Mouse (Mus musculus) megakaryocyte-erythroid progenitor cell, adult 5-6 weeks (primary cell): ENCODE data around the gene Fgf4. TPM values are rescaled to one million over a fixed set of nuclear protein-coding genes. Genes with fewer than 3 reads are reported as not detected.
"Not testable (repeated sequence)": the region's sequence is repeated elsewhere in the genome, so short reads cannot be mapped to it uniquely, and the experiment has no call there.

ENCODE experiments used
- ATAC-seq: replicated peaks from 2 replicates; pipeline ENCODE4 v1.8.0; 2016; ENCODE audit warnings: mild to moderate bottlenecking, inconsistent platforms; ENCODE audit not compliant: severe bottlenecking, poor library complexity, low FRiP score, low TSS enrichment
- total RNA-seq, 2 experiments: library from RNA; stranded (forward) in 1 of 2; stranded (reverse) in 1 of 2; fragments of 200-1000, 215-1000 nt in 1 of 2; fragments of >200 nt in 1 of 2; fragmentation: Nextera tagmentation in 1 of 2; gene quantifications; 2 replicates each; pipeline ENCODE4 v1.2.3; 2014 to 2017

The Fgf4 gene
- total RNA-seq, 2 experiments from 2014 or later, result not detected

GRCm38 (mm10) chr7:144862712-144863111 lies 15.5 kb downstream of the Fgf4 start:
- ATAC-seq, result no peak

- no peak for ATAC-seq
Measured at GRCm38 (mm10) chr7:144863196-144863595, 16.0 kb downstream of the Fgf4 start.

DNA sequence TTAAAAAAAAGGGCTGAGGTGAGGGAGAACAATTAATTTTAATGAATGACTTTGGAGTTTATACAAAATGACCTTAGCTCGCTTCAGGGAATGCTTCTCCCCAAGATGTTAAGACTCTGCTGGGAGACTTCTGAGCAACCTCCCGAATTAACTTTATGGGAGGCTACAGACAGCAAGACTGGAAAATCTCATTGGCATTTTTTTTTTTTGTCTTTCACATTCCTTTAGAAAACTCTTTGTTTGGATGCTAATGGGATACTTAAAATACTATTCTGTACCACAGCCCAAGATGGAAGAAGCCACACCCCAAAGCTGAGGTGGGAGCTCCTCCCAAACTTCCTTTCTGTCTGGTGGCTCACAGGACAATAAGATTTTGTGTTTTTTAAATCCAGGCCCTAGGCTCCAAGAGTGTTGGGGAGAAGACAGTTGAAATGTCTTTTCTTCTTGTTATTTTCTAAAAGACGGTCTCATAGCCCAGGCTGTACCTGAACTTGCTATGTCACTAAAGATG lies 17.0 kb downstream of the Fgf4 start:
- no peak for ATAC-seq

- ATAC-seq, result no peak
Measured at GRCm38 (mm10) chr7:144867161-144867560, 20.0 kb downstream of the Fgf4 start.

GRCm38 (mm10) chr7:144867602-144868001 lies 20.4 kb downstream of the Fgf4 start:
- ATAC-seq, result no peak

DNA sequence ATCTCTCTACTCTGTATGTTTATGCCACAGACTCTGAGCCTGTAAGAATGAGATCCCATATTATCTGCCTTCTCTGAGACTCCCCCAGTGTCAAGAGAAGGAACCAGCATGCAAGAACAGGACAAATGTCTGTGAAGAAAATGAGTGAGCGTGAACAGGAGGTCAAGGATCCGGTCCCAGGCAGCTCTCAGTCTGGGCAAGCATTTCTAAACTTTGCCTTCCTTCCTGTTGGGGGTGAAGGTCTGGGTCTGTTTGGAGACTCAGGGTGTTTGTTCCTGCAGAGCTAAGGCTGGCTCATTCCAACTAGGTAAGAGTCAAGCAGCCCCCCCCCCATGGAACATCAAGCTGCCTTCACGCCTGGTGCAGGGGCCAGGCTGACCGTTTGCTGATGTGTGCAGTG lies 25.3 kb downstream of the Fgf4 start:
- ATAC-seq, result no peak

DNA sequence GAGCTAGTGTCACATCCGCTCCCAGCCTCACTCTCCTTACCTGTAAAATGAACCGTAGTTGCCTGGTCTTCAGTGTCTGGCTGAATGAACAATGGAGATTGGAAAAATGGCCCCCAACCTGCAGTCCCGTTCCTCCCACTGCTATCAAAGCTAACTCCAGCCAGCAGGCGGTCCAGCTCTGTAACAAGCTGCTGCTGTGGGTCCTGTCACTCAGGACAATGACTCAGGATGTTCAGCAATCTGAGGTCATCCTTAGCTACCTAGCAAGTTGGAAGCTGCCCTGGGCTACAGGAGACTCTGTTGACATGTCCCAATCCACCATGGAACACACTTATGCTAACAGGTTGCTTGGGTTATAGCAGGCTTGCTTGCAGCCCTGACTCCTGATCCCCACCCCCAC lies 26.0 kb downstream of the Fgf4 start:
- ATAC-seq, result no peak

GRCm38 (mm10) chr7:144874226-144874625 lies 27.1 kb downstream of the Fgf4 start:
- ATAC-seq, result no peak

- ATAC-seq, result no peak
Measured at GRCm38 (mm10) chr7:144878401-144878800, 31.2 kb downstream of the Fgf4 start.

DNA sequence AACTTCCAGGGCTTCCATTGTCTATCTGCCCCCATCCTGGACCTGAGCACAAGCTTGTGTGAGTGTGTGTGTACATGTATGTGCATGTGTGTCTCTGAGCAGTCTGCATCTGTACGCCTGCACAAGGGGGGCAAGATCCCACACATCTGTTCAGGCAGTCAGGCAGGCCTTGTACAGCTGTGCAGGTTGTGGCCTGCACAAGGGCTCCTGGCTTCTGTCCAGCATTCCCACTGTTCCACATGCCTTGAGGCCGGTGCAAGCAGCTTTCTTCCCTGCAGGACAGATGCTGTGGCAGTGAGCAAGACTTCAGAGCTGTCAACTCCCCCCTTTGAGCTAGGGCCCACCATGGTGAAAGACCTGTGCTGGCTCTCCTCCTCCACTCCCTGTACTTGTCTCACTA lies 35.9 kb downstream of the Fgf4 start:
- ATAC-seq, result no peak

DNA sequence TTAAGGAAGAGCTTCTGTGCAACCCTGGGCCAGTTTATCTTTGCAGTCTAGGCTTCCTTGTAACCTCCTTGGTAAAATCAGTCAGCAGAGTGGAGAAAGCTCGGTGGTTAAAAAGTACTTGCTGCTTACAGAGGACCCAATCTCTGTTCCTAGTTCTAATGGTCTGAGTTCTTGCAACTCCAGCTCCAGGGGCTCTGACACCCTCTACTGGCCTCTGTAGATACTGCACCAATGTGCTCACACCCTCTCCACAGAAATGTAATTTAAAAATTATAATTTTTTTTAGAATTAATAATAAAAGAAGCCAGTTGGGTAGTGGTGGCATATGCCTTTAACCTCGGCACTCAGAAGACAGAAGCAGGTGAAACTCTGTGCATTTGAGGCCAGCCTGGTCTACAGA lies 40.5 kb downstream of the Fgf4 start:
- ATAC-seq, result 0 out of 2 replicates have a peak, but pooled peaks have one; percentile 63

- no peak for ATAC-seq
Measured at GRCm38 (mm10) chr7:144888564-144889299, 41.6 kb downstream of the Fgf4 start.

DNA sequence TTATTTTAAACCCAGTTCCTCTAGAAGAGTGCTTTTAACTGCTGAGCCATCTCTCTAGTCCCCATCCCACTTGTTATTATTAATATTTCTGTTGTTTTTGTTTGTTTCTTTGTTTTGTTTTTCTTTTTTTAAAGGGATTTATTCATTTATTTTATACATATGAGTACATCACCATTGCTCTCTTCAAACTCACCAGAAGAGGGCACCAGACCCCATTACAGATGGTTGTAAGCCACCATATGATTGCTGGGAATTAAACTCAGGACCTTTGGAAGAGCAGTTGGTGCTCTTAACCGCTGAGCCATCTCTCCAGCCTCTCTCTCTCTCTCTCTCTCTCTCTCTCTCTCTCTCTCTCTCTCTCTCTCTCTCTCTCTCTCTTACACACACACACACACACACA lies 43.5 kb downstream of the Fgf4 start:
- ATAC-seq, result not testable (repeated sequence)

GRCm38 (mm10) chr7:144891863-144892262 lies 44.7 kb downstream of the Fgf4 start:
- no peak for ATAC-seq

DNA sequence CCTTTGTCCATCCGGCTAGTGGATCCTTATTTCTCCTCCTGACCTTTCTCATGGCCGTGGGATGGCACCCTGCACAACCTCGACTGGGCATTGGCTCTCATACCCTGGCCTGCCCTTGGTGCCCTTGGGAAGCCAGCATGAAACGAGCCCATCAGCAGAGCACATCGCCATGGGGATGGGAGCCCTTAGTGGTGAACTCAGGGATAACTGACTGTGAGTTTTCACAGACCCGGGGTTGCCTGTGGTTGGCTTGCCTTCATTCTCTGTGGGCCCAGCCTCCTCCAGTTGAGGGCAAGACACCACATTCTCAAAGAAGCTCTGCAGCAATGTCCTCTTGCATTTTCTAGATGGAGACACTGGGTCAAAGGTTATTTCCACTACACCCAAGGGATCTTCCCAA lies 45.2 kb downstream of the Fgf4 start:
- ATAC-seq, result no peak

- ATAC-seq, result no peak
Measured at GRCm38 (mm10) chr7:144894191-144894590, 47.0 kb downstream of the Fgf4 start.

- ATAC-seq, result no peak
Measured at GRCm38 (mm10) chr7:144894706-144895105, 47.5 kb downstream of the Fgf4 start.

- ATAC-seq, result peak; percentile 78
Measured at GRCm38 (mm10) chr7:144895305-144896111, 48.3 kb downstream of the Fgf4 start.

- ATAC-seq, result peak; percentile 20; the same call in 1 of the 2 replicates
Measured at GRCm38 (mm10) chr7:144896294-144897218, 49.4 kb downstream of the Fgf4 start, which contains the start of gene Fgf15. Gene Fgf15, plus strand, starts transcription at chr7:144896531.
